Mouse (Mus musculus): ENCODE measurements around the gene Abl1. TPM values are rescaled to one million over a fixed set of nuclear protein-coding genes. Genes with fewer than 3 reads are reported as not detected.

Abl1 gene
- total RNA-seq, 1 experiment from 2014 or later = 90.9 TPM

- no peak for DNase-seq
These were observed 137.3 kb downstream of the Abl1 start for GRCm38 (mm10) chr2:31825469-31825911.

DNA sequence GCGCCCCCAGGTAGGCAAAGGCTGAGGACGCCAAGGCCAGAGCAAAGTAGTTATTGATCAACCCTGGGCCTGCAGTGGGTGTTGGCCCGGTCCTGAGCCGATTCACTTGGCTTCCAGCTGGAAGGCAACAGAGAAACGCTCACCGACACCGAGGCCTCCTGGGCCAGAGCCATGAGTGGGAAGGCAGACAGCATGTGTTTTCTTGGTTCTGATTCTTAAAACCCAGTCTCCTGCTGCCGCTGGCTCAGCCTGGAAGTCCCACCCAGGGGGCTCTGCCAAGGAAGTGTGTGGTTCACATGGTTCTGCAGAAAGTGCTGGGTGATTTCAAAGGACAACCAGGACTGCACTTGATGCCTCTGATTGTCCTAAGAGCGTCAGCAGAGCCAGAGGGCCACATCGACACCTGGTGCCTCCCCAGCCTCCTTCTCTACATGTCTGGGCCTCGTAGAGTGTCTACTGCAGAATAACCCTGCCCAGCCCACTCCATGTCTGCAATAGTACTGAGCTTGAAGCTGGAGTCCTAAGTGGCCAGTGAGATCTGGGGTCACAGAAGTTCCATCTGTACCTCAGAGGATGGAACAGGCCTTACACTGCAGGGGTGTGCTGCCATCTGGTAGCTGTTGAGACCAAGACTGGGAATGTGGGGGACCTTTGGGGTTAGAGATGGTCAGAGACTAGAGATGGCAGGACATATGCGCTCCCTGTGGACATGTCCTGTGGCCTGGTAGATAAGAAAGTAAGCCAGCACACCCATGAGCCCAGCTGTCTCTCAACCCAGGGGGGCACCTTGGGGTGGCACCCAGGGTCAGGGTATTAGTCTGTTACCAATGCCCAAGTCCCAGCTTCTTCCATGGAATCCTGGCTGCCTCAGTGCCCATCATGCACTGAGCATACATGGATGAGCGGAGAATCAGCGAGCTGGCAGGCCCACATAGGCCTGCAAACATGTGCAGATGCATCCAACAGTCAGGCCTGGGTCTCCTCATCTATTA lies 138.2 kb downstream of the Abl1 start:
- no peak for DNase-seq

DNA sequence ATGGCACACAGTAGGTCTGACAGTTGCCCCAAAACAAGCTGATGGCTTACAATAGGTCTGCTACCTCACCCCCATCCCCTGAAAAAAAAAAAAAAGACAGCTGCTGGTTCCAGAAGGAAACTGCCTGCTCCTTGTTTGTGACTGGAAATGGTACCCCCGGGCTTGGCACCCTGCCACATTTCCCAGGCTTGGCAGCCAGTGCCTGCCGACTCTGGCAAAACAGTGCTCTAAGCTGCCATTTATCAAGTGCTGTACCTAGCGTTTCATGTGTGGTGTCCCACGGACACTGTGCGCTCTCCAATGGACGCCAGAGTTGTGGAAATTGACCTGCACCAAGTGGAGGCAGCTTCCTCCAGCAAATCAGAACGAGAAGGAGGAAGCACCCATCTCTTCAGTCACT lies 139.7 kb downstream of the Abl1 start:
- DNase-seq = peak; percentile 70

DNA sequence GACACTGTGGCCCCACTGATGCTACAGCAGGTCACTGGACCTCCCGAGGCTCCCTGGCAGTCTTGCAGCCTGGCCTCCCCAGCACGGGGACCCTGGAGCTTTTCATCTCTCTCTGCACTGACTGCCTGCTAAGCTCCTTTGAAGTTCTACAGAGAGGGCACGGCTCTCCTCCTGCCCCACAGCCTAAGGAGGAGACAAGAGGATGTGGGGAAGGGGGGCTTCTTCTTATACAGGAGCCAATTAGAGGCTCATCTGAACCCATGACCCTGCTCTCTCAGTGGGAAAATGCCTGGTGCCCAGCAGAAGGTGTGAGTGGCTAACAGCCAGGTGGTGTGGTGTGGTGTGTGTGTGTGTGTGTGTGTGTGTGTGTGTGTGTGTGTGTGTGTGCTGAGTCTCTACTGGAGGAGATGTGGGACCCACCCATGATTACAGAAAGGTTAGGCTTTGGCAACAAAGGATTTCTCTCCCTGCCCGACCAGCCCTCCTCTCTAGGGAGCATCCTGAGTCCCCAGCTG lies 140.2 kb downstream of the Abl1 start:
- DNase-seq = no peak

GRCm38 (mm10) chr2:31836091-31836490 lies 147.9 kb downstream of the Abl1 start:
- DNase-seq = no peak

DNA sequence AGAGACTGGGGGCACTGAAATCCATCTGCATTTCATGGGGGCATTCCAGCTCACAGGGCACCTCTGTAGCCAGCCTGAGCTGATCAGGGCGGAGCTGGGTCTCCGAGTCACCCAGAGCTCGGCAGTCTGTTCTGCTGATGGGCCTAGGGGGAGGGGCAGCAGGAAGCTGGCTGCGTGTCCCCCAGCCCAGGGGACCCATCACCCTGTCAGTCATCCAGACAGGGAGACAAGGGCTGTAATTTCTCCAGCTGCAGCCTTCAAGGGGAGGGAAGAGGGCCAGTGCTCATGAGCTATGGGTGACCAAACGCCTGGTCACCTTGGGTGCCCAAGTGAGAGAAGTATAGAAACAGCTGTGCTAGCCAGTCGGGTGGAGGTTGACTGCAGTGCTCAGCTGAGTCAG lies 148.8 kb downstream of the Abl1 start:
- DNase-seq = no peak

GRCm38 (mm10) chr2:31838868-31839267 lies 150.7 kb downstream of the Abl1 start:
- no peak for DNase-seq

DNA sequence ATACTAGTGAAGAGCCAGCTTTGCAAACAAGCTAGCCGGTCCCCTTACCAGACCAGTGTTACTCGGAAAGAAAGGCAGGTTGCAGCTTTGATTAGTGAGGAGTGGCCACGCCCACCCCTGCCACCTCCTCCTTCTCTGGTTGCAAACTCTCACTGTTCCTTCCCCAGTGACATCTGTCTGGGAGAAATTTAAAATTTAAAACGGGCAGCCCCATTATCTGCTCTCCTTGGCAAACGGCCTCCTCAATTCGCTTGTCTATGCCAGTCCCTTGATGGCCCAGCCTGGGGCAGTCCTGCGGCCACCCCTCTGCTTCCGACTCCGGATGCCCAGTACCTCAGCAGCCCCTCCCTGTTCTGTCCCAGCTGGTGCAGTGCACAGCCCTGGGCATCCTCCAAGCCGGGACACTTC lies 156.6 kb downstream of the Abl1 start:
- no peak for DNase-seq

DNA sequence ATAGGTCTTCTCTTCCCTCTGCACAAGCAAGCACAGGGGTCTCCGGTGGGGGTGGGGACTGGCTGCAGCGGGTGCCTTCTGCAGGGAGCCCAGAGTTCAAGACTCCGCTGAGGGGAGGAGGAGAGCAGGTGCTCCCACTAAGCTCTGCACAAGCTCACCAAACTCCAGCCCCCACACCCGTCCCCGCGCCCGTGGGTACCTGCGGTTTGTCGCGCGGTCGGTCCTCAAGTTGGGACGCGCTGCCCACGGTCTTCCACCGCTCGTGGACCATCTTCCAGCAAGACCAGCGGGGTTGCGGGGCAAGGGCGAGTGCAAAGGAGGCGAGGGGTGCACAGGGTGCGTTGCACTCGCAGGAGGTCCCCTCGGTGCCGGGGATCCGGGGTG lies 157.3 kb downstream of the Abl1 start:
- DNase-seq = no peak

GRCm38 (mm10) chr2:31845896-31846691 lies 157.9 kb downstream of the Abl1 start, which contains the start of gene Fibcd1:
Fibcd1 (minus strand) TSS chr2:31846005.
- peak; percentile 21 for DNase-seq

- no peak for DNase-seq
These were observed 158.8 kb downstream of the Abl1 start for GRCm38 (mm10) chr2:31846692-31847660.

DNA sequence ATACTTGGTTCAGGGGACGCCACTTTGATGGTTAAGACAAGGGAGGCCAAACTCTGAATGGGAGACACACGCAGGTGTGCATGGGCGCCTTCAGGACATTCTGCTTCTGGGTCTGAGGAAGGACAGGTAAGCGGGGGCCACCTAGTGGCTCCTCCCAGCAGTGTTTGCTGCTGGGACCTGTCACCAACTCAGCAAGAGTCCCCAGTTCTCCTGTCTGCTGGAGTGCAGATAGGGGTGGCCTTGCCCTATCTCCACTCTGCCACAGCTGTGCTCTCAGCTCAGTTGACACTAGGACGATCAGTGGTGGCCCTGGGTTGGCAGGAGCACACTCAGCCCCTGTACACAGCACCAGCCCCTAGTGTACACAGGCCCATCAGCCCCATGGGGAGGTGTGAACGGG lies 159.7 kb downstream of the Abl1 start:
- no peak for DNase-seq

DNA sequence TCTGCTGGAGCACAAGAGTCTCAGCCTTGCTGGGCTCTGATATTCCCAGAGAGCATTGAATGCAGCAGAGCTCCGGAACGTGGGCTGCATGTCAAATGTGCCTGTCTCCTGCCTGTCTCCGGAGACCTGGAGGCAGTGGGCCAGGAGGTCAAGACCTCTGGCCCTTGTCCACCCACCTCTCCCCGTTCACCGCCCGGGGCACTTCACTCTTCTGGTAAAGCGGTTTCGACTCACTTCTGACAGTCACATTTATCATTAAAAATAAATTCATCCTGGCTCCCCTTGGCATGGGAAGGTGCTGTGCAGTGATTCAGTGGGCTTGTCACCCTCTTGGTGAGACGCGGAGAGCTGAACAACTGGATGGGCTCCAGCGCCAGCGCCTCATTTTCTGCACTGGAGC lies 162.0 kb downstream of the Abl1 start:
- DNase-seq = peak; percentile 17

Other genes with a start within 250 kb of the Abl1 start
- 14.8 and 41.4 TPM in 2 replicates for gene Ass1, start 218.2 kb upstream of the Abl1 start, total RNA-seq (2021)
- gene Fubp3, start 115.7 kb upstream of the Abl1 start, total RNA-seq (2021) = 52.2 and 55.5 TPM in 2 replicates
- gene Prdm12, start 48.3 kb upstream of the Abl1 start, total RNA-seq (2021) = not detected in 2 replicates
- 23.6 and 25.7 TPM in 2 replicates for gene Exosc2, start 17.7 kb upstream of the Abl1 start, total RNA-seq (2021)
- gene Qrfp, start 122.2 kb downstream of the Abl1 start, total RNA-seq (2021) = not detected in 2 replicates
- 0.06 TPM in 1 of 2 replicates, not detected in the other for gene Fibcd1, start 157.6 kb downstream of the Abl1 start, total RNA-seq (2021)
- gene Lamc3, start 198.9 kb downstream of the Abl1 start, total RNA-seq (2021) = 12.8 and 15.9 TPM in 2 replicates